Mouse (Mus musculus): Measurements from ENCODE around the gene Apbb1. TPM values are rescaled to one million over a fixed set of nuclear protein-coding genes. Genes with fewer than 3 reads are reported as not detected.

Apbb1 gene
- polyA plus RNA-seq, 1 experiment: 16.0 TPM

- H3K36me3 ChIP-seq (ENCODE audit: control insufficient read depth, insufficient read depth, low read length, poor library complexity, severe bottlenecking): peaks cover 10% of the 10 kb centered on the region; the same call in 1 of the 2 replicates
- no peak overlapping the region for H3K27ac ChIP-seq (ENCODE audit: insufficient read depth, low read length)
- H3K4me3 ChIP-seq (ENCODE audit: low read depth, low read length): no peak overlapping the region
- no peak overlapping the region for H3K9ac ChIP-seq (ENCODE audit: low read depth, poor library complexity, severe bottlenecking)
- H3K9me3 ChIP-seq (replicated peaks; ENCODE audit: control insufficient read depth, insufficient read depth, low read length, poor library complexity, severe bottlenecking): peaks cover 20% of the 10 kb centered on the region
- no peaks in the 10 kb centered on the region for H3K27me3 ChIP-seq (ENCODE audit: control insufficient read depth, insufficient read depth, low read length, poor library complexity, severe bottlenecking)
- no peak for TF ChIP-seq CTCF (IDR thresholded peaks at IDR 0.05; ENCODE audit: low read depth, low read length)
- TF ChIP-seq POLR2A (IDR thresholded peaks at IDR 0.05; ENCODE audit: insufficient read depth, low read length): no peak
- no peak for TF ChIP-seq EP300 (IDR thresholded peaks at IDR 0.05; ENCODE audit: insufficient read depth, low read depth, low read length)
- no peaks in the 10 kb centered on the region for H3K4me1 ChIP-seq (ENCODE audit: control insufficient read depth, insufficient read depth, low read length)
These were observed 36.4 kb upstream of the Apbb1 start for GRCm38 (mm10) chr7:105617810-105618209.

DNA sequence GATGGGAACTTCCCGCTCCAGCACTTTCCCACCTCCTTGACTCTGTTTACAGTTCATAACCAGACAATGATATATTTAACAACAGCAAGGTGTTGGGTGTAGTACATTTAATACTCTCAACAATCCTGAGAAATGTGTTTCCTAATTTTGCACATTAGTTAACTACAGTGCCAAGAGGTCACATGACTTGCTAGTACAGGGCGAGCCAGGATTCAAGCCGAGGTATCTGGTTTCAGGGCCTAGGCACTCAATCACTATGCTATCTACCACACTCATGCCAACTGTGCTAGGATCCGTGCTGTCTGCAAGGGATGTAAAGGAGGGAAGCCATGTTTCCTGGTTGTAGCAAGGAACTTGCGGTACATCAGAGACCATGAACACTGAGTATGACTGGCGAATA, 35.1 kb upstream of the Apbb1 start:
- TF ChIP-seq CTCF (IDR thresholded peaks at IDR 0.05; ENCODE audit: low read depth, low read length) (no peak), POLR2A (IDR thresholded peaks at IDR 0.05; ENCODE audit: insufficient read depth, low read length) (no peak), EP300 (IDR thresholded peaks at IDR 0.05; ENCODE audit: insufficient read depth, low read depth, low read length) (no peak)
- H3K9ac ChIP-seq (ENCODE audit: low read depth, poor library complexity, severe bottlenecking): no peak overlapping the region
- no peaks in the 10 kb centered on the region for H3K27me3 ChIP-seq (ENCODE audit: control insufficient read depth, insufficient read depth, low read length, poor library complexity, severe bottlenecking)
- no peak overlapping the region for H3K27ac ChIP-seq (ENCODE audit: insufficient read depth, low read length)
- no peak overlapping the region for H3K4me3 ChIP-seq (ENCODE audit: low read depth, low read length)
- H3K9me3 ChIP-seq (replicated peaks; ENCODE audit: control insufficient read depth, insufficient read depth, low read length, poor library complexity, severe bottlenecking): peaks cover 20% of the 10 kb centered on the region
- no peaks in the 10 kb centered on the region for H3K4me1 ChIP-seq (ENCODE audit: control insufficient read depth, insufficient read depth, low read length)
- peaks cover 15% of the 10 kb centered on the region; the same call in 1 of the 2 replicates for H3K36me3 ChIP-seq (ENCODE audit: control insufficient read depth, insufficient read depth, low read length, poor library complexity, severe bottlenecking)

GRCm38 (mm10) chr7:105615720-105616119, 34.3 kb upstream of the Apbb1 start:
- H3K9me3 ChIP-seq (replicated peaks; ENCODE audit: control insufficient read depth, insufficient read depth, low read length, poor library complexity, severe bottlenecking): peaks cover 20% of the 10 kb centered on the region
- no peak for TF ChIP-seq EP300 (IDR thresholded peaks at IDR 0.05; ENCODE audit: insufficient read depth, low read depth, low read length)
- TF ChIP-seq CTCF (IDR thresholded peaks at IDR 0.05; ENCODE audit: low read depth, low read length): no peak
- TF ChIP-seq POLR2A (IDR thresholded peaks at IDR 0.05; ENCODE audit: insufficient read depth, low read length): no peak
- H3K36me3 ChIP-seq (ENCODE audit: control insufficient read depth, insufficient read depth, low read length, poor library complexity, severe bottlenecking): peaks cover 15% of the 10 kb centered on the region; the same call in 1 of the 2 replicates
- no peaks in the 10 kb centered on the region for H3K4me1 ChIP-seq (ENCODE audit: control insufficient read depth, insufficient read depth, low read length)
- no peak overlapping the region for H3K4me3 ChIP-seq (ENCODE audit: low read depth, low read length)
- no peaks in the 10 kb centered on the region for H3K27me3 ChIP-seq (ENCODE audit: control insufficient read depth, insufficient read depth, low read length, poor library complexity, severe bottlenecking)
- H3K9ac ChIP-seq (ENCODE audit: low read depth, poor library complexity, severe bottlenecking): no peak overlapping the region
- no peak overlapping the region for H3K27ac ChIP-seq (ENCODE audit: insufficient read depth, low read length)

GRCm38 (mm10) chr7:105614400-105614799, 32.9 kb upstream of the Apbb1 start:
- H3K27me3 ChIP-seq (ENCODE audit: control insufficient read depth, insufficient read depth, low read length, poor library complexity, severe bottlenecking): no peaks in the 10 kb centered on the region
- no peaks in the 10 kb centered on the region for H3K4me1 ChIP-seq (ENCODE audit: control insufficient read depth, insufficient read depth, low read length)
- H3K9me3 ChIP-seq (replicated peaks; ENCODE audit: control insufficient read depth, insufficient read depth, low read length, poor library complexity, severe bottlenecking): peaks cover 12% of the 10 kb centered on the region
- H3K27ac ChIP-seq (ENCODE audit: insufficient read depth, low read length): no peak overlapping the region
- H3K9ac ChIP-seq (ENCODE audit: low read depth, poor library complexity, severe bottlenecking): no peak overlapping the region
- H3K36me3 ChIP-seq (ENCODE audit: control insufficient read depth, insufficient read depth, low read length, poor library complexity, severe bottlenecking): peaks cover 15% of the 10 kb centered on the region; the same call in 1 of the 2 replicates
- no peak overlapping the region for H3K4me3 ChIP-seq (ENCODE audit: low read depth, low read length)
- TF ChIP-seq CTCF (IDR thresholded peaks at IDR 0.05; ENCODE audit: low read depth, low read length) (no peak), EP300 (IDR thresholded peaks at IDR 0.05; ENCODE audit: insufficient read depth, low read depth, low read length) (no peak), POLR2A (IDR thresholded peaks at IDR 0.05; ENCODE audit: insufficient read depth, low read length) (no peak)

DNA sequence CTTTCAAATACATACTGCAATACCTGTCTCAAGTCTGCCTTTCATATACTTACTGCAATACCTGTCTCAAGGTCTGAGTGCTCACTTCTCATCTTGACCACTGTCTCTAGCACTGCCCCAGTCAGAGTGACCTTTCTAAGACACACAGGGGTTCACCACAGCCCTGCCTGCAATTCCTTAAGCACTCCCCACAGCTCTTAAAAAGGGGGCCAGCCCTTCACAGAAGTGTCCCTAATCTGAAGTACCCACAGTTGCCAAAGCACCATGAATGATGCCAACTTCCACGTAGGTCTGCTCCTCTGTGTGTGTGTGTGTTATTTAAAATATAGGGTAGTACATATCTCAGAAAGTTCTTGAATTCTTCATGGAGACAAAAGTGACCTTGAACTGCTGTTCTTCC, 30.3 kb upstream of the Apbb1 start:
- Histone ChIP-seq H3K9me3 (replicated peaks; ENCODE audit: control insufficient read depth, insufficient read depth, low read length, poor library complexity, severe bottlenecking) (no peaks in the 10 kb centered on the region), H3K27me3 (ENCODE audit: control insufficient read depth, insufficient read depth, low read length, poor library complexity, severe bottlenecking) (no peaks in the 10 kb centered on the region), H3K4me1 (ENCODE audit: control insufficient read depth, insufficient read depth, low read length) (no peaks in the 10 kb centered on the region), H3K27ac (ENCODE audit: insufficient read depth, low read length) (no peak overlapping the region), H3K9ac (ENCODE audit: low read depth, poor library complexity, severe bottlenecking) (no peak overlapping the region), H3K4me3 (ENCODE audit: low read depth, low read length) (no peak overlapping the region), H3K36me3 (ENCODE audit: control insufficient read depth, insufficient read depth, low read length, poor library complexity, severe bottlenecking) (peaks cover 6% of the 10 kb centered on the region; the same call in 1 of the 2 replicates)
- TF ChIP-seq EP300 (IDR thresholded peaks at IDR 0.05; ENCODE audit: insufficient read depth, low read depth, low read length) (no peak), CTCF (IDR thresholded peaks at IDR 0.05; ENCODE audit: low read depth, low read length) (no peak), POLR2A (IDR thresholded peaks at IDR 0.05; ENCODE audit: insufficient read depth, low read length) (no peak)

DNA sequence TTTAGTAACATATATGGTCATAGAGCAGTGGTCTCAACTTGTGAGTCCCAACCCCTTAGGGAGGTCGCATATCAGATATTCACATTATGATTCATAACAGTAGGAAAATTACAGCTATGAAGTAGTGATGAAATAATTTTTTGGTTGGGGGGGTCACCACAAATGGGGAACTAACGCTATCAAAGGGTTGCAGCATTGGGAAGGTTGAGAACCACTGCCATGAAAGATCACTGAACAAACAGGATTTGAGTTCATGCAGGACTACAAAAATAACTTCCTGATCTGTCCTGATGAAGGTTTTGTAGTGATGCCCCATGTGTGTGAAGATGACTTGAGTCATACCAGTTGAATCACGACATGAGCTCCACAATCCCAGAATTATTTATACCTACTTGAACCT, 27.0 kb upstream of the Apbb1 start:
- Histone ChIP-seq H3K27ac (ENCODE audit: insufficient read depth, low read length) (no peak overlapping the region), H3K36me3 (ENCODE audit: control insufficient read depth, insufficient read depth, low read length, poor library complexity, severe bottlenecking) (peaks cover 6% of the 10 kb centered on the region; the same call in 1 of the 2 replicates), H3K4me1 (ENCODE audit: control insufficient read depth, insufficient read depth, low read length) (no peaks in the 10 kb centered on the region), H3K27me3 (ENCODE audit: control insufficient read depth, insufficient read depth, low read length, poor library complexity, severe bottlenecking) (no peaks in the 10 kb centered on the region), H3K4me3 (ENCODE audit: low read depth, low read length) (no peak overlapping the region), H3K9me3 (replicated peaks; ENCODE audit: control insufficient read depth, insufficient read depth, low read length, poor library complexity, severe bottlenecking) (no peaks in the 10 kb centered on the region), H3K9ac (ENCODE audit: low read depth, poor library complexity, severe bottlenecking) (no peak overlapping the region)
- TF ChIP-seq POLR2A (IDR thresholded peaks at IDR 0.05; ENCODE audit: insufficient read depth, low read length): no peak
- TF ChIP-seq EP300 (IDR thresholded peaks at IDR 0.05; ENCODE audit: insufficient read depth, low read depth, low read length): no peak
- TF ChIP-seq CTCF (IDR thresholded peaks at IDR 0.05; ENCODE audit: low read depth, low read length): no peak

Measured in ES-Bruce4 (cell line).